Mouse (Mus musculus) stomach, embryonic 15.5 days (tissue): ENCODE measurements around the gene Pafah1b1. TPM values are rescaled to one million over a fixed set of nuclear protein-coding genes. Genes with fewer than 3 reads are reported as not detected.

Experiments
- ATAC-seq: fragments of 200-750 bp; cut with Nextera tagmentation; 2 replicates; pipeline ENCODE4 v1.8.0; 2017; ENCODE audit warnings: low read depth, moderate number of reproducible peaks, moderate TSS enrichment; ENCODE audit not compliant: insufficient read depth, low FRiP score
- H3K27ac ChIP-seq: fragments of 300-500 bp; sonication (generic); 2 replicates; pipeline ENCODE4 v1.5.1; 2015; ENCODE audit warnings: mild to moderate bottlenecking, inconsistent platforms
- H3K27me3 ChIP-seq: fragments of 300-500 bp; sonication (generic); replicated peaks from 2 replicates; pipeline ENCODE4 v1.6.1; 2015; ENCODE audit warnings: inconsistent platforms
- H3K36me3 ChIP-seq: fragments of 300-500 bp; sonication (generic); 2 replicates; pipeline ENCODE4 v1.6.1; 2015; ENCODE audit warnings: inconsistent platforms
- H3K4me1 ChIP-seq: fragments of 300-500 bp; sonication (generic); 2 replicates; pipeline ENCODE4 v1.6.1; 2015; ENCODE audit warnings: inconsistent platforms
- H3K4me2 ChIP-seq: fragments of 300-500 bp; sonication (generic); 2 replicates; pipeline ENCODE4 v1.6.1; 2015; ENCODE audit warnings: mild to moderate bottlenecking, inconsistent platforms
- H3K4me3 ChIP-seq: fragments of 300-500 bp; sonication (generic); replicated peaks from 2 replicates; pipeline ENCODE4 v1.5.1; 2015; ENCODE audit warnings: inconsistent platforms
- H3K9ac ChIP-seq: fragments of 300-500 bp; sonication (generic); 2 replicates; pipeline ENCODE4 v1.6.1; 2015; ENCODE audit warnings: inconsistent platforms
- H3K9me3 ChIP-seq: fragments of 300-500 bp; sonication (generic); 2 replicates; pipeline ENCODE4 v1.6.1; 2016; ENCODE audit warnings: inconsistent platforms
- WGBS: fragments of 180-500 bp; shearing (Covaris S2); methylation state at CpG from one replicate; pipeline ENCODE4 v1.1.7; 2015; 5-methylcytosine and 5-hydroxymethylcytosine counted together
- polyA plus RNA-seq: library from polyadenylated mRNA; unstranded; fragments of >200 nt; fragmentation: Nextera tagmentation; extraction: Ambion mirVana; gene quantifications from 2 replicates; pipeline ENCODE4 v1.2.1, GENCODE M21; 2015

The Pafah1b1 gene
- polyA plus RNA-seq, 1 experiment from 2014 or later, result 53.9 TPM

GRCm38 (mm10) chr11:74637486-74637885 lies 87.0 kb downstream of the Pafah1b1 start:
- H3K4me3 ChIP-seq, result peak overlapping the region; percentile 83
- H3K36me3 ChIP-seq, result no peaks in the 10 kb centered on the region
- ATAC-seq, result no peak
- 19% methylated on average over 8 of the region's 8 CpGs for WGBS
- H3K9me3 ChIP-seq, result no peaks in the 10 kb centered on the region
- peak overlapping the region; percentile 85; the same call in 1 of the 2 replicates for H3K9ac ChIP-seq
- peaks cover 18% of the 10 kb centered on the region for H3K4me1 ChIP-seq
- H3K27me3 ChIP-seq, result 0 out of 2 replicates have a peak, but pooled peaks cover 7% of the 10 kb centered on the region
- peak overlapping the region; percentile 88 for H3K4me2 ChIP-seq
- H3K27ac ChIP-seq, result peak overlapping the region; percentile 94

GRCm38 (mm10) chr11:74634490-74635275 lies 89.8 kb downstream of the Pafah1b1 start:
- 64% methylated on average over 5 of the region's 5 CpGs for WGBS
- Histone ChIP-seq H3K9me3 (no peaks in the 10 kb centered on the region), H3K4me3 (no peak overlapping the region), H3K4me2 (no peak overlapping the region), H3K27ac (no peak overlapping the region), H3K9ac (no peak overlapping the region), H3K4me1 (peaks cover 13% of the 10 kb centered on the region), H3K36me3 (no peaks in the 10 kb centered on the region), H3K27me3 (no peaks in the 10 kb centered on the region)
- ATAC-seq, result no peak

- peaks cover under 1% of the 10 kb centered on the region; the same call in 1 of the 2 replicates for H3K4me1 ChIP-seq
- H3K27me3 ChIP-seq, result no peaks in the 10 kb centered on the region
- no peak overlapping the region for H3K4me3 ChIP-seq
- 59% methylated on average over 7 of the region's 7 CpGs for WGBS
- no peak overlapping the region for H3K9ac ChIP-seq
- no peak overlapping the region for H3K4me2 ChIP-seq
- no peak for ATAC-seq
- H3K27ac ChIP-seq, result no peak overlapping the region
- H3K36me3 ChIP-seq, result no peaks in the 10 kb centered on the region
- H3K9me3 ChIP-seq, result no peaks in the 10 kb centered on the region
Measured at GRCm38 (mm10) chr11:74631880-74632789, 92.3 kb downstream of the Pafah1b1 start.

GRCm38 (mm10) chr11:74627481-74627880 lies 97.0 kb downstream of the Pafah1b1 start:
- no peak for ATAC-seq
- Histone ChIP-seq H3K27ac (no peak overlapping the region), H3K9ac (no peak overlapping the region), H3K27me3 (no peaks in the 10 kb centered on the region), H3K4me2 (no peak overlapping the region), H3K4me3 (no peak overlapping the region), H3K36me3 (no peaks in the 10 kb centered on the region), H3K9me3 (no peaks in the 10 kb centered on the region), H3K4me1 (no peaks in the 10 kb centered on the region)
- 65% methylated on average over 3 of the region's 3 CpGs for WGBS

- ATAC-seq, result no peak
- H3K9ac ChIP-seq, result no peak overlapping the region
- H3K9me3 ChIP-seq, result no peaks in the 10 kb centered on the region
- no peak overlapping the region for H3K27ac ChIP-seq
- no peak overlapping the region for H3K4me2 ChIP-seq
- H3K36me3 ChIP-seq, result no peaks in the 10 kb centered on the region
- H3K4me1 ChIP-seq, result no peaks in the 10 kb centered on the region
- peaks cover 12% of the 10 kb centered on the region for H3K27me3 ChIP-seq
- H3K4me3 ChIP-seq, result no peak overlapping the region
Measured at GRCm38 (mm10) chr11:74625333-74625732, 99.1 kb downstream of the Pafah1b1 start.

Other genes starting within 250 kb of the Pafah1b1 start
- 13.1 and 21.2 TPM in 2 replicates for gene Rap1gap2, start 113.8 kb downstream of the Pafah1b1 start, polyA plus RNA-seq
- 0.63 and 1.5 TPM in 2 replicates for gene Ccdc92b, start 105.1 kb downstream of the Pafah1b1 start, polyA plus RNA-seq
- gene Cluh, start 75.2 kb downstream of the Pafah1b1 start, polyA plus RNA-seq, result 34.9 and 39.8 TPM in 2 replicates
- 43.9 and 45.3 TPM in 2 replicates for gene Mettl16, start 46.2 kb upstream of the Pafah1b1 start, polyA plus RNA-seq
- 3.9 and 4.5 TPM in 2 replicates for gene Mnt, start 106.2 kb upstream of the Pafah1b1 start, polyA plus RNA-seq
- 6.2 and 6.9 TPM in 2 replicates for gene Sgsm2, start 172.4 kb upstream of the Pafah1b1 start, polyA plus RNA-seq
- 43.3 and 48.3 TPM in 2 replicates for gene Tsr1, start 173.4 kb upstream of the Pafah1b1 start, polyA plus RNA-seq
- gene Smg6, start 201.2 kb upstream of the Pafah1b1 start, polyA plus RNA-seq, result 14.4 and 16.3 TPM in 2 replicates
- 16.8 and 17.3 TPM in 2 replicates for gene Srr, start 201.3 kb upstream of the Pafah1b1 start, polyA plus RNA-seq